Mouse (Mus musculus): ENCODE measurements around the gene Igfn1.

GRCm38 (mm10) chr1:136040452-136040851 lies 34.3 kb upstream of the Igfn1 start:
- TF ChIP-seq TAL1 (IDR thresholded peaks at IDR 0.05; ENCODE audit: low read length): no peak
- no peak for TF ChIP-seq GATA1 (IDR thresholded peaks at IDR 0.05; ENCODE audit: low read length)

All from erythroblast, embryonic 14.5 days (primary cell).